Mouse (Mus musculus) liver, embryonic 16.5 days (tissue): ENCODE results near the gene 4933402D24Rik. TPM values are rescaled to one million over a fixed set of nuclear protein-coding genes. Genes with fewer than 3 reads are reported as not detected.
A peak's percentile ranks its signal among the peaks of the same experiment; 100 is the strongest.

Source experiments
- ATAC-seq: fragments of 200-750 bp; cut with Nextera tagmentation; 2 replicates; pipeline ENCODE4 v1.8.0; 2017; ENCODE audit warnings: low read depth, mild to moderate bottlenecking, moderate number of reproducible peaks, moderate library complexity
- H3K27ac ChIP-seq: fragments of 300-500 bp; sonication (generic); 2 replicates; pipeline ENCODE4 v1.5.1; 2014; ENCODE audit warnings: mild to moderate bottlenecking, low read length
- H3K27me3 ChIP-seq: fragments of 300-500 bp; sonication (generic); 2 replicates; pipeline ENCODE4 v1.6.1; 2014; ENCODE audit warnings: low read depth, low read length, mixed read lengths; ENCODE audit not compliant: control insufficient read depth, insufficient read depth
- H3K36me3 ChIP-seq: fragments of 300-500 bp; sonication (generic); 2 replicates; pipeline ENCODE4 v1.6.1; 2014; ENCODE audit warnings: mild to moderate bottlenecking; ENCODE audit not compliant: control insufficient read depth, insufficient read depth
- H3K4me1 ChIP-seq: fragments of 300-500 bp; sonication (generic); 2 replicates; pipeline ENCODE4 v1.6.1; 2014; ENCODE audit warnings: low read depth, low read length, mixed read lengths; ENCODE audit not compliant: control insufficient read depth
- H3K4me2 ChIP-seq: fragments of 300-500 bp; sonication (generic); 2 replicates; pipeline ENCODE4 v1.6.1; 2014; ENCODE audit warnings: low read depth, low read length, mixed read lengths
- H3K4me3 ChIP-seq: fragments of 300-500 bp; sonication (generic); 2 replicates; pipeline ENCODE4 v1.5.1; 2014; ENCODE audit warnings: low read depth, mild to moderate bottlenecking, low read length
- H3K9ac ChIP-seq: fragments of 300-500 bp; sonication (generic); 2 replicates; pipeline ENCODE4 v1.6.1; 2014; ENCODE audit warnings: low read depth, low read length
- H3K9me3 ChIP-seq: fragments of 300-500 bp; sonication (generic); replicated peaks from 2 replicates; pipeline ENCODE4 v1.6.1; 2016; ENCODE audit warnings: low read length; ENCODE audit not compliant: control insufficient read depth
- WGBS: fragments of 180-500 bp; shearing (Covaris S2); extraction: QIAGEN DNeasy Blood & Tissue Kit; methylation state at CpG from one replicate; pipeline ENCODE4 v1.1.7; 2014; ENCODE audit not compliant: insufficient replicate concordance; 5-methylcytosine and 5-hydroxymethylcytosine counted together
- polyA plus RNA-seq: library from polyadenylated mRNA; unstranded; fragments of >200 nt; fragmentation: Nextera tagmentation; extraction: Ambion mirVana; gene quantifications from 2 replicates; pipeline ENCODE4 v1.2.1, GENCODE M21; 2015

4933402D24Rik gene
- polyA plus RNA-seq, 1 experiment from 2014 or later: not detected

DNA sequence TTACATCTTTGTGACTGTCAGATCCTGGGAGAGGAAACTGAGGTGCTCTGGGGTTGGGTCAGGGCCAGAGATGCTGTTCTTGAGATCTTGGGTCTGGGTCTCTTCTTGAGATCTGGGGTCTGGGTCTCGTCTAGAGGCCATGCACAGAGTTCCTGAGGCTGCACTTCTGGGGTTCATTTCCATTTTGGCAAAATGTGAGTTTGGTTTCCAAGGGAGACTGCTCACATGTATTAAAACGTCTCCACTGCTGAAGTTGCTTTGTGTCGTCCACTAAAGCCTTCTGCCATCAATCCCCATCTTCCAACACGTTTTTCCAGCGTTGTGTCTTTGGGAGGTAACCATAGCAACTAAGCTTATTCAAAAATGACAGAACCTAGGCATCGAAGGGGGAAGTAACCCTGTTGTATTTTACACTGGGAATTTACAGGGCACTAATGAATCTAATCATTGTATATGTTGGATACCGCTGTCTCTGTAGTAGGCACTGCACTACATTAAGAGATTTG lies 5.1 kb downstream of the 4933402D24Rik start:
- H3K27ac ChIP-seq: no peak overlapping the region
- 42% methylated on average over 7 of the region's 7 CpGs for WGBS
- no peak overlapping the region for H3K4me2 ChIP-seq
- no peaks in the 10 kb centered on the region for H3K36me3 ChIP-seq
- no peaks in the 10 kb centered on the region for H3K27me3 ChIP-seq
- ATAC-seq: no peak
- no peak overlapping the region for H3K4me3 ChIP-seq
- H3K4me1 ChIP-seq: no peaks in the 10 kb centered on the region
- no peak overlapping the region for H3K9ac ChIP-seq
- no peaks in the 10 kb centered on the region for H3K9me3 ChIP-seq

- H3K4me2 ChIP-seq: no peak overlapping the region
- H3K27me3 ChIP-seq: no peaks in the 10 kb centered on the region
- H3K27ac ChIP-seq: no peak overlapping the region
- 19% methylated on average over 3 of the region's 3 CpGs for WGBS
- H3K9me3 ChIP-seq: no peaks in the 10 kb centered on the region
- no peak overlapping the region for H3K4me3 ChIP-seq
- ATAC-seq: no peak
- no peaks in the 10 kb centered on the region for H3K4me1 ChIP-seq
- H3K9ac ChIP-seq: no peak overlapping the region
- no peaks in the 10 kb centered on the region for H3K36me3 ChIP-seq
Observed at GRCm38 (mm10) chr1:63763212-63763694, 5.8 kb downstream of the 4933402D24Rik start.

- Histone ChIP-seq H3K9ac (no peak overlapping the region), H3K36me3 (peaks cover 5% of the 10 kb centered on the region), H3K9me3 (no peaks in the 10 kb centered on the region), H3K4me2 (no peak overlapping the region), H3K27me3 (no peaks in the 10 kb centered on the region), H3K4me3 (no peak overlapping the region), H3K27ac (no peak overlapping the region), H3K4me1 (no peaks in the 10 kb centered on the region)
- WGBS: 59% methylated on average over 2 of the region's 2 CpGs
- ATAC-seq: no peak
Observed at GRCm38 (mm10) chr1:63756005-63756404, 13.1 kb downstream of the 4933402D24Rik start.

DNA sequence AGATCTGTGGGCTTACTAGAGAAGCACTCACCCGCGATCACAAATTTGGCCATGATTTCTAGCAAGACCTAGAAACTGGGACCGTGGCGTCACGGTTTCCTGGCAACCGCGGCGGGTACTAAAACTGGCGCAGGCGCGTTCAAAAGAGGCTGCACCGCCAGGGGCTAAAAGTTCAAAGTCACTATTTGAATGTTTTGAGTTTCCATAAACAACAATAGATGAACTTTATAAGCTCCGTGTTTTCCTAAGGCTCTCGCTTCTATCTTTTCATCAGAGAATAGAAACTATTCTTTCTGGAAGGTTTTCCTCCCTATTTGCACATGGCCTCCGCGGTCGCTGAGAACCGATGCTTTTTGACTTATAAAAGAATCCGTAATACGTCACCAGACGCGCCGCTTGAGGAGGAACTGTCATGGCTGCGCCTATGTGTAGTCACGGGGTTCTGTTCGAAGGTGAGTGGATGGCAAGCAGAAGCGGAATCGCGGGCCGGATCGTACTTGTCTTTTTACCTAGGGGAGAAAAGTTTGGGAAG lies 38.8 kb downstream of the 4933402D24Rik start, which contains the start of the genes Mdh1b and Fastkd2:
TSS of gene Mdh1b (minus strand) at position 79 of the 532 bp plus-strand sequence.
TSS of gene Fastkd2 (plus strand) at position 375 of the 532 bp plus-strand sequence.
- peak within 1 kb of the TSS; percentile 68 for H3K4me2 ChIP-seq
- no peaks in the 10 kb centered on the region for H3K9me3 ChIP-seq
- no peaks in the 10 kb centered on the region; the same call in 1 of the 2 replicates for H3K4me1 ChIP-seq
- H3K9ac ChIP-seq: peak within 1 kb of the TSS; percentile 69
- under 1% methylated on average over 31 of the region's 31 CpGs for WGBS
- H3K36me3 ChIP-seq: no peaks in the 10 kb centered on the region
- no peak within 1 kb of the TSS for H3K27ac ChIP-seq
- ATAC-seq: peak; percentile 85
- peak within 1 kb of the TSS; percentile 78 for H3K4me3 ChIP-seq
- H3K27me3 ChIP-seq: no peaks in the 10 kb centered on the region; the same call in 1 of the 2 replicates

DNA sequence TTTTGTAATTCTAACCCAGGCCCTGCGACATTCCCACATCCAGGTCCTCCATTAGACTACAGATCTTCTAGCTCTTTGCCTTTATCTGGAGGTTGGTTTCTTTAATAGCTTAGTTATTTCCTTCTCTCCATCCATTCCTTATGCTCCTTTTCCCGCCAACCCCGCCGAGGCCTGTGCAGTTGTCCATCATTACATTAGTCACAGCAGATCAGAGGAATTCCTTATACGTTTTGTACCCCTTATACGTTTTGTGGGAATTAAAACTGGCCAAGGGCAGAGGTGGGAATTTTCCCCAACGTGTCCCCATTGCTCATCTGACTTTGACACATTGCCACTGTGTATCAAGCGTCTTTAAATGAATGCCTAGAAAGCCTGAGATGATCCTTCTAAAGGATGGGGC lies 39.3 kb downstream of the 4933402D24Rik start:
- Histone ChIP-seq H3K9me3 (no peaks in the 10 kb centered on the region), H3K36me3 (no peaks in the 10 kb centered on the region), H3K9ac (peak overlapping the region; percentile 16; the same call in 1 of the 2 replicates), H3K27me3 (no peaks in the 10 kb centered on the region; the same call in 1 of the 2 replicates), H3K4me1 (no peaks in the 10 kb centered on the region; the same call in 1 of the 2 replicates), H3K27ac (no peak overlapping the region), H3K4me3 (peak overlapping the region; percentile 78), H3K4me2 (peak overlapping the region; percentile 68)
- no peak for ATAC-seq
- 49% methylated on average over 8 of the region's 8 CpGs for WGBS

- WGBS: 66% methylated on average over 7 of the region's 7 CpGs
- no peaks in the 10 kb centered on the region for H3K4me1 ChIP-seq
- no peak overlapping the region for H3K4me2 ChIP-seq
- no peak overlapping the region for H3K4me3 ChIP-seq
- no peaks in the 10 kb centered on the region for H3K36me3 ChIP-seq
- no peaks in the 10 kb centered on the region for H3K27me3 ChIP-seq
- H3K9ac ChIP-seq: no peak overlapping the region
- ATAC-seq: no peak
- H3K27ac ChIP-seq: no peak overlapping the region
- no peaks in the 10 kb centered on the region for H3K9me3 ChIP-seq
Observed at GRCm38 (mm10) chr1:63720161-63720560, 48.9 kb downstream of the 4933402D24Rik start.

GRCm38 (mm10) chr1:63708876-63709275 lies 60.2 kb downstream of the 4933402D24Rik start:
- Histone ChIP-seq H3K9ac (no peak overlapping the region), H3K27ac (no peak overlapping the region), H3K4me2 (no peak overlapping the region), H3K4me3 (no peak overlapping the region), H3K9me3 (no peaks in the 10 kb centered on the region), H3K36me3 (no peaks in the 10 kb centered on the region), H3K27me3 (no peaks in the 10 kb centered on the region), H3K4me1 (no peaks in the 10 kb centered on the region)
- 38% methylated on average over 3 of the region's 3 CpGs for WGBS
- no peak for ATAC-seq

DNA sequence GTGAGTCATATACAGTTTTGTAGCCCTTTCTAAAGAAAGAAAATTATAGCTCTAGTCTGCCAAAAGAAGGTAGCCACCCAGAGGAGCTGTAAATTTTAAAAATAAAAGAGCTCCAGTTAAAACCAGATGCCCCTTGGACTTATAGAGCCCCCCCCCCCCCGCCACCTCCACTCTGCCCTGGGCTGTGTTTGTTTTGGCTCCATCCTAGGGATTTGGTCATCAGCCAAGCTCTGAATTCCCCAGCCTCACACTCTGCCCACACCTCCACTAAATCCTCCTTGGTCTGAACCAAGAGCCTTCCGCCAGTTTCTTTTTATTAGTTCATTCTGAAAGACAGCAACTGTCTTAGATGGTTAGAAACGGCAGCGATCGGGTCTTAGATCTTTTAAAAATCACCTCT lies 63.3 kb downstream of the 4933402D24Rik start:
- Histone ChIP-seq H3K9me3 (no peaks in the 10 kb centered on the region), H3K4me2 (no peak overlapping the region), H3K4me1 (no peaks in the 10 kb centered on the region), H3K27me3 (no peaks in the 10 kb centered on the region), H3K36me3 (no peaks in the 10 kb centered on the region), H3K27ac (no peak overlapping the region), H3K9ac (no peak overlapping the region), H3K4me3 (no peak overlapping the region)
- 54% methylated on average over 5 of the region's 5 CpGs for WGBS
- peak; percentile 87 for ATAC-seq
